Mouse (Mus musculus) urinary bladder, adult 2 months (tissue): Measurements from ENCODE around the gene Dnajb2. TPM values are rescaled to one million over a fixed set of nuclear protein-coding genes. Genes with fewer than 3 reads are reported as not detected.

Source experiments
- DNase-seq: peaks from one replicate; pipeline ENCODE4 v3.0.0; 2022; ENCODE audit warnings: low spot score
- polyA plus RNA-seq: library from polyadenylated mRNA; depleted of rRNA; stranded (reverse); fragments of >200 nt; gene quantifications from 2 replicates; pipeline ENCODE4 v1.2.3, GENCODE M21; 2012; rRNA removed

The Dnajb2 gene
- 34.6 and 37.8 TPM in 2 replicates for polyA plus RNA-seq

GRCm38 (mm10) chr1:75236117-75237050 lies at the start of gene Dnajb2:
Dnajb2 (plus strand) TSS chr1:75236406.
- DNase-seq, result peak; percentile 91

DNA sequence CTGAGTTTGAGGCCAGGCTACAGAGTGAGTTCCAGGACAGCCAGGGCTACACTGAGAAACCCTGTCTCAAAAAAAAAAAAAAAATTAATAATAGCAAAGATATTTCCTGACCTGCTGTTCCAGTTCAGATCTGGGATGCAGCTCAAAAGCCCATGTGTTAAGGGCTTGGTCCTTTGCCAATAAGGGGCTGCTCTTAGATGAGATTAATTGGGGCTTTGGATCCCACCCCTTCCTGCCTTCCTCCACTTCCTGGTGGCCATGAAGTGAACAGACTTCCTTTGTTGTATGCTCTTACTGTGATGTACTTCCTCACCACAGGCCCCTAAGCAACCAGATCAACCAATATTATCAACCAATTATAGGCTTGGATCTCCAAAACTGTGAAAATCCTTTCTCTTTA lies 49.1 kb upstream of the Dnajb2 start:
- no peak for DNase-seq

GRCm38 (mm10) chr1:75187914-75188483 lies 48.2 kb upstream of the Dnajb2 start:
- no peak for DNase-seq

DNA sequence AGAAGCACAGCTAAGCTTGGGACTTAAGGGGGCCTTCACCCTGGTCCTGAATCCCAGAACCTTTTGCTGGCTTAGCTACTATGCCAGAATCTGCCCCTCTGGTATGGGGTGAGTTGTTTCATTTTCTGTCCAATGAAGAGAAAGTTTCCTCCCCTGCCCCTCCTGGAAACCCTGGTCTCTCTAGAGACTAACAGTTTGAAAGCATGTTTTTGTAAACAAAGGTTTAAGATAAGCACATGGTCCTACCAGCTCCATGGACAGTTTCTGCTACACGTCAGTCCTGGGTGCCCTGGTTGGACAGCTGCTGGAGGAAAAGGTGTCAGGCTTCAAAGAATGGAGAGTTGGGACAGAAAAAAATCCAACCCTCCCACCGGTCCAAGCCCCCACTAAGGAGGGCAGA lies 45.6 kb upstream of the Dnajb2 start:
- no peak for DNase-seq

- DNase-seq, result no peak
These were observed 45.0 kb upstream of the Dnajb2 start for GRCm38 (mm10) chr1:75191258-75191621.

GRCm38 (mm10) chr1:75191622-75192402 lies 44.4 kb upstream of the Dnajb2 start, which contains the start of the genes Ankzf1 and Atg9a:
Ankzf1 (plus strand) TSS chr1:75192151.
Atg9a (minus strand) TSS chr1:75192196.
- peak; percentile 83 for DNase-seq

- no peak for DNase-seq
These were observed 43.8 kb upstream of the Dnajb2 start for GRCm38 (mm10) chr1:75192452-75192851.

- no peak for DNase-seq
These were observed 35.0 kb upstream of the Dnajb2 start for GRCm38 (mm10) chr1:75201236-75201635.

DNA sequence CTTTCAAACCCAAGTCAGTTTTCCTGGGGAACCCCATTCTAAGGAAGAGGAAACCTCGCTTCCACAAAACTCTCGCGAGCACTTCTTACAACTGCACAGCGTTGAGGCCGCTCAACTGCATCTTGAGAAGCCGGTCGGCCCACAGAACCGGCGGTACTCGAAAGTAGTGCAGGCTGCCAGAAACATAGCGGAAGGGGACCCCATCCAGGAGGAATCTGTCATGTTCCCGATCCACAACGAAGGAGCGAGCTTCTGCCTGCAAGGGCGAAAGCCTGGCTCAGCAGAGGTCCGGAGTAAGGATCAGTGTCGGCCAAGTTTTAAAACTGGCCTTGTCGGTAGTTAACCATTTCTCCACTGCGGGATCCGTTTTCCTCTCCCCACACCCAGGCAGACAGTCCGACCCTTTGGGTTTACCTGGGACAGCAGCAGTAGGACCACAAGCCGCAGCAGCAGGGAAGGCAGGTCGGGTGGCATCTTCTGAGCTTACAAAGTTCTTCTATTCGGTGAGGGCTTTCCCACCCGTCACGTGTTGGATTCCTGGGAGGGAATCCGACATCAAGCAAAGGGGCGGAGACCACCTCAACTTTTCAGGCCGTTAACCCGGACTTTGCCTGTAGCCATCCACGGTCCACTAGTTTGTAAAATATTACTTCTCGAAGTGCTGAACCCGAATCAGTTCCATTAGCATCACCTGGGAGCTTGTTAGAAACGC lies 27.1 kb upstream of the Dnajb2 start:
- DNase-seq, result no peak

DNA sequence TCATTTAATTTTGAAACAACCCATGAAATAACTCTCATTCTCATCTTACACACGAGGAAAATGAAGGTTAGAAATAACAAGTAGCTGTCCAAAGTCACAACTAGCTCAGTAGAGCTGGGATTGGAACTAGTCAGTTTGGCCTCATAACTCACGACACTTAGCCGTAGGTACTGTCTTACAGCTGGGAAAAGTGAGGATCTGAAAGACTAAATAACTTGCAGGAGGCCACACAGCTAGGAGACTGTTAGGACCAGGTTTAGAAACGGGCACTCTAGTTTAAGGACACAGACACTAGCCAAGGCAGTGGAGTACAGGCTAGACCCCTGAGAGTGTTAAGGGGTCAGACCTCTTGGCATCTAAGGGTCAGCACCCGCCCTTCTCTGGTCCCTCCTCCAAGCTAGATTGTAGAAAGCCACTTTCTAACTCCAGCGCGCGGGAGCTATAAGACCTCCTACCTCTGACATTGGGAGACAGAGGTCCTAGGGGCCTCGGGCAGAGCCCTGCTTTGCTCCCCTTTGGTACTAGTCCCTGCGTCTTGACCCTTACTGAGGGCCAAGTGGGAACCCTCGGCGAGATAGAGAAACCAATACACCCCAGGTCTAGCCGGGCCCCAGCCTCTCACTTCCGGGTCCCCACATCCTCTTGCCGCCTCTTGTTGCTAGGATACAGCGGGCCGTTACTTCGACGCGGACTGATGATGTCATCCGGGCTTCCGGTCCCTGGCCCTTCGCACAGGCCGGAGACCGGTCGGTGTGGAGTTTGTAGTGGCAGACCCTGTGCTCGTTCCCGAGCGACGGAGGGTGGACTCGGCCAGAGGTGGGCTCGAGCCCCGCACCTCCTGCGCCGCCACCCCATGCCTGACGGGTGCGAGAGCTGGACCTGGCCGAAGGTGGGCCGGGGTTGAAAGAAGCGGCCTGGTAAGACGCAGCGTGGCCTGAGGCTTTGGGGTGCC lies 25.8 kb upstream of the Dnajb2 start, which contains the start of the genes Glb1l and Stk16:
TSS of gene Glb1l (minus strand) at position 678 of the 952 bp plus-strand sequence.
TSS of gene Stk16 (plus strand) at position 703 of the 952 bp plus-strand sequence.
- DNase-seq, result peak; percentile 89

- DNase-seq, result no peak
These were observed 25.0 kb upstream of the Dnajb2 start for GRCm38 (mm10) chr1:75211141-75211708.

- DNase-seq, result no peak
These were observed 23.7 kb upstream of the Dnajb2 start for GRCm38 (mm10) chr1:75212542-75212941.

GRCm38 (mm10) chr1:75213096-75213495 lies 23.1 kb upstream of the Dnajb2 start:
- DNase-seq, result no peak

DNA sequence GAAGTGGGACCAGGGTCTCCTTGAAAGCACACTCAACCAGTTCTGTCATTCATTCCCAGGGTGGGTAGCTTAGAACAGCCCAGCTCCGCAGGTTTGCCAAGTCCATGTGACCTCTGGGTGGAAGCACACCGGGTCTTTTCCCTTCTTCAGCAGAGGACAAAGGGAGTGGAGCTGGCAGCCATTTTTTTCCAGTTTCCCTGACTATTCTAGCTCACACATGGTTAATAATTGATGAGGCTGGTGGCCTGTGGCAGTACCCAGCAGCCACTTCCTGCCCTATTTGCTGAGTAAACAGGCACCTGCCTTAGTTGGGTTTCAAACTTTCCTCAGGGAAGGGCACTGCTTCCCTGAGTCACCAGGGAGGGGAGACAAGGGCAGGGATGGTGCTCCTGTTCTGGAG lies 21.8 kb upstream of the Dnajb2 start:
- DNase-seq, result no peak

DNA sequence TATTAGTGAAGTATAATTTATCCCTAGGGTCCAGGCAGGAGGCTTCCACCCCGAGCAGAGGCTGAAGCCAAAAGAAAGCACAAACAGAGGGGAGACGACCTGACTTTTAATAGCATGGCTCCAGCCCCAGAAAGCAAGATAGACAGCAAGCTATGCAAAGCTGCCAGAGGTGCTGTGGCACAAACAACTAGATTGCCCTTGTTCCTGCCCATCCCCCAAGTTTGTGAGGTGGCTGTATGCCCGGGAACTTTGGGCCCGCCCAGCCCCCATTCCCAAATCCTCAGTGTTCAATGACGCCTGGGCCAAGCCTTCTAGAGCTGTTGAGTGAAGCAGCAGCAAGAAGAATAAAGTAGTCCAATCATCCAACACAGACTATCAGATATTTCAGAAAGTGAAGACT lies 21.3 kb upstream of the Dnajb2 start:
- DNase-seq, result no peak

DNA sequence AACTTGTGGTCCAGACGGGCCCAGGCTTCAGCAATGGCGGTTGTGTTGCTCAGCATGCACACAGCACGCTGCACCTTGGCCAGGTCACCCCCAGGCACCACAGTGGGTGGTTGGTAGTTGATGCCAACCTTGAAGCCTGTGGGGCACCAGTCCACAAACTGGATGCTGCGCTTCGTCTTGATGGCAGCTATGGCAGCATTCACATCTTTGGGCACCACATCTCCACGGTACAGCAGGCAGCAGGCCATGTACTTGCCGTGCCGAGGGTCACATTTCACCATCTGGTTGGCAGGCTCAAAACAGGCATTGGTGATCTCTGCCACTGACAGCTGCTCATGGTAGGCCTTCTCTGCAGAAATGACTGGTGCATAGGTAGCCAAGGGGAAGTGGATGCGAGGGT lies 20.4 kb upstream of the Dnajb2 start:
- DNase-seq, result no peak

- DNase-seq, result no peak
These were observed 19.2 kb upstream of the Dnajb2 start for GRCm38 (mm10) chr1:75216797-75217585.

GRCm38 (mm10) chr1:75217893-75218226 lies 18.3 kb upstream of the Dnajb2 start:
- no peak for DNase-seq
